Comparison of ENCODE assay signal across 9 mouse cellular contexts in the genomic region with DNA sequence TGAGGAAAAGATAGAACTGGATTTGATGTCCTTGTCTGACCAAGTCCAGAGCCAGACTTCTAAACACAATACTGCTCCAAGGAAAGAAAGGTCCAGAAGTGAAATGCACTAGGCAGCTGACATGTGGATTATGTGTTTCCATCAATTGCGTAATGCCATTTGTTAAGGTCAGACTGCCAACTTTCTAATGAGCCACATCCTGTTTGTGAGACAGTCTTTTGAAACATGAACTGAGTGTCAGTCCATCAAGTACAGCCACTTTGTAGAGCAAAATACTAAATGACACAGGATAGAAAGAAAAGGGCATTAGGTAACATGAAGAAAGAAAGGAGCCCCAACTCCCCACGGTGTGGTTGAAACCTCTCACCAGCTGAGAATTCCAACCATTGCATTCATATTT.
A peak's percentile ranks its signal among the peaks of the same experiment; 100 is the strongest.
DNase-seq lines count a peak whose midpoint lies in the region; TF ChIP-seq lines count a peak whose summit lies in the region.
"Had no signal": no experiment of that assay in that cellular context is flagged by ENCODE, and none has a peak within 500 bp of the region (broad histone marks: within the 10 kb centered on the region; RNA-seq: fewer than 3 reads in every experiment).

No protein-coding gene starts in this region.

- H3K9ac ChIP-seq in liver, adult 2 months (ENCODE audit: low read depth, low read length): no peak overlapping the region
- H3K9ac ChIP-seq: forebrain, embryonic 13.5 days had no signal

- intact Hi-C loops in gastrocnemius, postnatal 14 days (cut with DNase I; ENCODE audit: low total_unique reads): no loop called here

- no peak overlapping the region for H3K4me3 ChIP-seq in liver, adult 2 months (ENCODE audit: insufficient read depth, low read depth, low read length)
- H3K4me3 ChIP-seq: forebrain, embryonic 13.5 days had no signal

- H3K27ac ChIP-seq in liver, adult 2 months (replicated peaks; ENCODE audit: insufficient read depth, low read depth, low read length): no peak overlapping the region
- H3K27ac ChIP-seq: forebrain, embryonic 13.5 days had no signal

- H3K4me1 ChIP-seq in liver, adult 2 months (ENCODE audit: control insufficient read depth, insufficient read depth, low read length): no peaks in the 10 kb centered on the region
- H3K4me1 ChIP-seq: forebrain, embryonic 13.5 days had no signal

- no peak for TF ChIP-seq POLR2A in liver, adult 2 months (IDR thresholded peaks at IDR 0.05; ENCODE audit: extremely low read depth, insufficient read depth, low read length)

- no peaks in the 10 kb centered on the region for H3K27me3 ChIP-seq in liver, adult 2 months (ENCODE audit: control insufficient read depth, insufficient read depth, low read length)
- H3K27me3 ChIP-seq: forebrain, embryonic 13.5 days had no signal

- 70% methylated on average over 2 of the region's 2 CpGs for WGBS in liver, adult 2 months

- no peak for TF ChIP-seq CTCF in liver, adult 2 months (IDR thresholded peaks at IDR 0.05; ENCODE audit: low read depth, low read length)

- H3K79me2 ChIP-seq in liver, adult 2 months (ENCODE audit: control insufficient read depth, insufficient read depth, low read length): no peaks in the 10 kb centered on the region

- H3K36me3 ChIP-seq in liver, adult 2 months (ENCODE audit: control insufficient read depth, insufficient read depth, low read length): no peaks in the 10 kb centered on the region

- DNase-seq in gastrocnemius, adult 18-20 months (ENCODE audit: low spot score): peak; percentile 15
- DNase-seq in gastrocnemius, postnatal 14 days: no peak
- peak; percentile 48 for DNase-seq in liver, adult 2 months (ENCODE audit: extremely low read depth, low read depth, low spot score)
- DNase-seq in liver: no peak
- DNase-seq in fat pad, adult 2 months (ENCODE audit: extremely low read depth, low read depth, low spot score): peak; percentile 40
- DNase-seq in mesoderm, embryonic 11.5 days (ENCODE audit: low read depth, low spot score): peak; percentile 28
- DNase-seq in urinary bladder, adult 2 months (ENCODE audit: low spot score): no peak
- DNase-seq in thymus, postnatal 4 days: no peak

Comparison
In these comparisons a context has a peak if more than half of its experiments do, and no peak if none do; other contexts are left out.
1. DNase-seq: peak in gastrocnemius, adult 18-20 months (single experiment), liver, adult 2 months (single experiment), fat pad, adult 2 months (single experiment) and mesoderm, embryonic 11.5 days (single experiment); none in gastrocnemius, postnatal 14 days (single experiment), liver (single experiment), urinary bladder, adult 2 months (single experiment) and thymus, postnatal 4 days (single experiment).